Mouse (Mus musculus) left cerebral cortex, postnatal 4 days (tissue): ENCODE measurements around the gene Ntn3. TPM values are rescaled to one million over a fixed set of nuclear protein-coding genes. Genes with fewer than 3 reads are reported as not detected.

ENCODE experiments used
- DNase-seq: peaks from one replicate; pipeline ENCODE4 v3.0.0-alpha.2; 2022
- intact Hi-C: fragments of 180-260 bp; cut with DNase I; formaldehyde crosslinking; loops from one replicate; pipeline ENCODE4 v1.15.1; 2025
- microRNA-seq: library from miRNA; unstranded; fragments of <30 nt; microRNA quantifications from one replicate; pipeline ENCODE4 v1.2.0, GENCODE M21; 2022
- total RNA-seq, 2 experiments: library from RNA; stranded (reverse); gene quantifications; 2 replicates each; pipeline ENCODE4 v1.2.3; 2021

Gene Ntn3
- total RNA-seq, 2 experiments from 2014 or later, result 15.8 to 16.4 TPM

- DNase-seq, result no peak
- intact Hi-C loops, result no loop called here
Observed at GRCm38 (mm10) chr17:24155742-24156141, 53.6 kb downstream of the Ntn3 start.

GRCm38 (mm10) chr17:24154463-24154862, 54.9 kb downstream of the Ntn3 start:
- no peak for DNase-seq
- intact Hi-C loops, result no loop called here

Small RNA genes within 50 kb of the gene (microRNA-seq; reads per million reads assigned to microRNA genes)
- gene Mir5134, result 3.0 reads per million, percentile 1 among the genes with 10 or more reads in this experiment
- gene Mir6965, result 1.5 reads per million

Other genes with a start within 250 kb of the Ntn3 start
- gene Prss30, start 229.0 kb downstream of the Ntn3 start, total RNA-seq, result under 1 TPM in 1 of 2 experiments, not detected in 1; 0.22 TPM
- gene Prss22, start 211.4 kb downstream of the Ntn3 start, total RNA-seq, result not detected
- gene Prss27, start 171.4 kb downstream of the Ntn3 start, total RNA-seq, result not detected
- gene Kctd5, start 136.0 kb downstream of the Ntn3 start, total RNA-seq, result 10 to 100 TPM; 67.0 to 68.4 TPM
- 10 to 100 TPM; 67.0 to 68.3 TPM for gene Pdpk1, start 58.6 kb downstream of the Ntn3 start, total RNA-seq
- gene Amdhd2, start 45.8 kb downstream of the Ntn3 start, total RNA-seq, result 10 to 100 TPM; 30.2 to 32.0 TPM
- gene Atp6v0c, start 39.8 kb downstream of the Ntn3 start, total RNA-seq, result 100 to 1,000 TPM; 770 to 834 TPM
- gene Tbc1d24, start 4.0 kb downstream of the Ntn3 start, total RNA-seq, result 10 to 100 TPM; 82.8 to 91.5 TPM
- 10 to 100 TPM; 12.6 to 13.7 TPM for gene Tedc2, start 11.3 kb upstream of the Ntn3 start, total RNA-seq
- 1 to 10 TPM; 9.1 to 9.8 TPM for gene Ccnf, start 42.0 kb upstream of the Ntn3 start, total RNA-seq
- gene Abca17, start 141.5 kb upstream of the Ntn3 start, total RNA-seq, result 1 to 10 TPM; 1.4 to 1.9 TPM
- gene Abca3, start 142.4 kb upstream of the Ntn3 start, total RNA-seq, result 100 to 1,000 TPM; 109 to 114 TPM
- 100 to 1,000 TPM; 204 to 208 TPM for gene Rnps1, start 205.0 kb upstream of the Ntn3 start, total RNA-seq
- gene Eci1, start 217.1 kb upstream of the Ntn3 start, total RNA-seq, result 10 to 100 TPM in 1 of 2 experiments, 1 to 10 TPM in 1; 9.4 to 11.5 TPM
- 1 to 10 TPM; 7.1 to 8.5 TPM for gene Dnase1l2, start 233.6 kb upstream of the Ntn3 start, total RNA-seq